Mouse (Mus musculus): Measurements from ENCODE around the gene Vill. TPM values are rescaled to one million over a fixed set of nuclear protein-coding genes. Genes with fewer than 3 reads are reported as not detected.

Gene Vill
- under 1 TPM in 3 of 4 experiments, not detected in 1; 0.26 to 0.73 (median 0.50) TPM for total RNA-seq (2022)

GRCm38 (mm10) chr9:119052154-119052944, at the start of gene Vill:
Vill (plus strand) TSS chr9:119052778.
- no peak for DNase-seq (ENCODE audit: low spot score)

GRCm38 (mm10) chr9:119003990-119004702, 48.4 kb upstream of the Vill start:
- no peak for DNase-seq (ENCODE audit: low spot score)

GRCm38 (mm10) chr9:119004703-119005076, 47.9 kb upstream of the Vill start:
- DNase-seq (ENCODE audit: low spot score), result no peak

- no peak for DNase-seq (ENCODE audit: low spot score)
Observed at GRCm38 (mm10) chr9:119005303-119006029, 47.1 kb upstream of the Vill start.

GRCm38 (mm10) chr9:119007266-119007665, 45.3 kb upstream of the Vill start:
- no peak for DNase-seq (ENCODE audit: low spot score)

- no peak for DNase-seq (ENCODE audit: low spot score)
Observed at GRCm38 (mm10) chr9:119008871-119009270, 43.7 kb upstream of the Vill start.

- no peak for DNase-seq (ENCODE audit: low spot score)
Observed at GRCm38 (mm10) chr9:119010156-119010710, 42.3 kb upstream of the Vill start.

- no peak for DNase-seq (ENCODE audit: low spot score)
Observed at GRCm38 (mm10) chr9:119016785-119017507, 35.6 kb upstream of the Vill start.

- DNase-seq (ENCODE audit: low spot score), result no peak
Observed at GRCm38 (mm10) chr9:119021731-119022130, 30.8 kb upstream of the Vill start.

GRCm38 (mm10) chr9:119025263-119025662, 27.3 kb upstream of the Vill start:
- no peak for DNase-seq (ENCODE audit: low spot score)

- DNase-seq (ENCODE audit: low spot score), result no peak
Observed at GRCm38 (mm10) chr9:119025832-119026331, 26.7 kb upstream of the Vill start.

GRCm38 (mm10) chr9:119027337-119027736, 25.2 kb upstream of the Vill start:
- DNase-seq (ENCODE audit: low spot score), result no peak

GRCm38 (mm10) chr9:119028226-119029195, 24.1 kb upstream of the Vill start:
- DNase-seq (ENCODE audit: low spot score), result no peak

GRCm38 (mm10) chr9:119029568-119029967, 23.0 kb upstream of the Vill start:
- peak; percentile 56 for DNase-seq (ENCODE audit: low spot score)

GRCm38 (mm10) chr9:119031038-119031437, 21.5 kb upstream of the Vill start:
- DNase-seq (ENCODE audit: low spot score), result no peak

GRCm38 (mm10) chr9:119031772-119032171, 20.8 kb upstream of the Vill start:
- DNase-seq (ENCODE audit: low spot score), result peak; percentile 84

GRCm38 (mm10) chr9:119032538-119032937, 20.0 kb upstream of the Vill start:
- DNase-seq (ENCODE audit: low spot score), result no peak

GRCm38 (mm10) chr9:119033111-119033921, 19.3 kb upstream of the Vill start:
- no peak for DNase-seq (ENCODE audit: low spot score)

GRCm38 (mm10) chr9:119034069-119034468, 18.5 kb upstream of the Vill start:
- DNase-seq (ENCODE audit: low spot score), result no peak
